Mouse (Mus musculus) myocyte (in vitro differentiated cells): Measurements from ENCODE around the gene Slc35e2. TPM values are rescaled to one million over a fixed set of nuclear protein-coding genes. Genes with fewer than 3 reads are reported as not detected.
"Not testable (repeated sequence)": the region's sequence is repeated elsewhere in the genome, so short reads cannot be mapped to it uniquely, and the experiment has no call there.

Experiments
- H3K27me3 ChIP-seq: one replicate; pipeline ENCODE4 v1.6.1; 2011; ENCODE audit not compliant: control insufficient read depth, insufficient read depth, insufficient read length
- H3K36me3 ChIP-seq: one replicate; pipeline ENCODE4 v1.6.1; 2011; ENCODE audit not compliant: control insufficient read depth, insufficient read depth
- H3K4me2 ChIP-seq: one replicate; pipeline ENCODE4 v1.6.1; 2011; ENCODE audit warnings: low read depth, control low read depth
- H3K4me3 ChIP-seq: one replicate; pipeline ENCODE4 v1.5.1; 2011; ENCODE audit warnings: mild to moderate bottlenecking, control low read depth, moderate library complexity
- H3K79me2 ChIP-seq: one replicate; pipeline ENCODE4 v1.6.1; 2011; ENCODE audit not compliant: control insufficient read depth, insufficient read depth
- H3ac ChIP-seq: one replicate; pipeline ENCODE4 v1.6.1; 2011; ENCODE audit not compliant: control insufficient read depth, insufficient read length
- CEBPB ChIP-seq: IDR thresholded peaks from 2 replicates; pipeline ENCODE4 v1.6.1; 2011; ENCODE audit warnings: mild to moderate bottlenecking, moderate library complexity; ENCODE audit not compliant: poor library complexity, insufficient read depth, severe bottlenecking
- E2F4 ChIP-seq: IDR thresholded peaks from one replicate; pipeline ENCODE4 v1.6.1; 2011; ENCODE audit warnings: mild to moderate bottlenecking, control low read depth, moderate library complexity; ENCODE audit not compliant: insufficient read depth
- MAX ChIP-seq: IDR thresholded peaks from one replicate; pipeline ENCODE4 v1.6.1; 2011; ENCODE audit warnings: low read depth, mild to moderate bottlenecking, control low read depth
- MYOD1 ChIP-seq, 3 experiments: IDR thresholded peaks; one replicate each; pipeline ENCODE4 v1.6.1; 2011; ENCODE audit warnings: control low read depth in 2 of 3, low read depth in 2 of 3, mild to moderate bottlenecking in 2 of 3, moderate library complexity in 1 of 3; ENCODE audit not compliant: insufficient read length in 2 of 3, control insufficient read depth in 1 of 3
- MYOG ChIP-seq, 3 experiments: IDR thresholded peaks; one replicate each; pipeline ENCODE4 v1.6.1; 2011; ENCODE audit warnings: control low read depth in 2 of 3, low read depth in 2 of 3, mild to moderate bottlenecking in 2 of 3; ENCODE audit not compliant: insufficient read length in 2 of 3, control insufficient read depth in 1 of 3, insufficient read depth in 1 of 3
- POLR2A ChIP-seq: IDR thresholded peaks from one replicate; pipeline ENCODE4 v1.6.1; 2011; ENCODE audit warnings: low read depth, mild to moderate bottlenecking, control low read depth, moderate library complexity; ENCODE audit not compliant: insufficient read length
- POLR2AphosphoS2 ChIP-seq: IDR thresholded peaks from one replicate; pipeline ENCODE4 v1.6.1; 2011; ENCODE audit warnings: low read depth, control low read depth; ENCODE audit not compliant: insufficient read length
- REST ChIP-seq: IDR thresholded peaks from one replicate; pipeline ENCODE4 v1.6.1; 2011; ENCODE audit warnings: mild to moderate bottlenecking, control low read depth, moderate library complexity; ENCODE audit not compliant: insufficient read depth, insufficient read length
- SRF ChIP-seq: IDR thresholded peaks from one replicate; pipeline ENCODE4 v1.6.1; 2011; ENCODE audit warnings: low read depth; ENCODE audit not compliant: control insufficient read depth, insufficient read length
- TCF12 ChIP-seq: IDR thresholded peaks from one replicate; pipeline ENCODE4 v1.6.1; 2011; ENCODE audit warnings: mild to moderate bottlenecking, control low read depth; ENCODE audit not compliant: poor library complexity, insufficient read depth, severe bottlenecking
- TCF3 ChIP-seq: IDR thresholded peaks from one replicate; pipeline ENCODE4 v1.6.1; 2011; ENCODE audit warnings: low read depth, control low read depth; ENCODE audit not compliant: insufficient read length
- USF1 ChIP-seq: IDR thresholded peaks from one replicate; pipeline ENCODE4 v1.6.1; 2011; ENCODE audit warnings: low read depth, mild to moderate bottlenecking, control low read depth, moderate library complexity
- polyA plus RNA-seq: library from polyadenylated mRNA; unstranded; fragments of >200 nt; fragmentation: generic; extraction: Trizol; gene quantifications from one replicate; pipeline ENCODE4 v1.2.1, GENCODE M21; 2012; ENCODE audit warnings: missing spikeins

Slc35e2 gene
- polyA plus RNA-seq, 1 experiment = 3.7 TPM

DNA sequence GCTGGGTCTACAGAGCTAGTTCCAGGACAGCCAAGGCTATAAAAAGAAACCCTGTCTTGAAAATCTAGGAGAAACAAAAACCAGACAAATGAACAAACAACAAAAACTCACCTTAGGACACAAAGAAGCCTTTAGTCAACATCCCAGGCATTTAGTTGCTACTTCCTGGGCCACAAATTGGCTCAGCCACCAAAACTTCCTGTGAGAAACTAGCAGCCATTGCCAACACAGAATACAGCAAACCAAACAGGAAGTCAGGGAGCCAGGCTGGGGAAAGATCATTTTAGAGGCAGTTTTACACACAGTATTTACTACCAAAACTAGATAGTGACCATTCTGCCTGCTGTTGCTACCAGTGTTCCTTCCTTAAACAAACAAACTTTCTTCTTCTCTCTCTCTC is 65.7 kb downstream of the Slc35e2 start:
- H3K79me2 ChIP-seq = no peaks in the 10 kb centered on the region
- H3K4me3 ChIP-seq = no peak overlapping the region
- H3ac ChIP-seq = no peak overlapping the region
- no peak for TF ChIP-seq CEBPB
- peak overlapping the region; percentile 78 for H3K4me2 ChIP-seq
- H3K36me3 ChIP-seq = peaks cover 15% of the 10 kb centered on the region
- no peaks in the 10 kb centered on the region for H3K27me3 ChIP-seq

DNA sequence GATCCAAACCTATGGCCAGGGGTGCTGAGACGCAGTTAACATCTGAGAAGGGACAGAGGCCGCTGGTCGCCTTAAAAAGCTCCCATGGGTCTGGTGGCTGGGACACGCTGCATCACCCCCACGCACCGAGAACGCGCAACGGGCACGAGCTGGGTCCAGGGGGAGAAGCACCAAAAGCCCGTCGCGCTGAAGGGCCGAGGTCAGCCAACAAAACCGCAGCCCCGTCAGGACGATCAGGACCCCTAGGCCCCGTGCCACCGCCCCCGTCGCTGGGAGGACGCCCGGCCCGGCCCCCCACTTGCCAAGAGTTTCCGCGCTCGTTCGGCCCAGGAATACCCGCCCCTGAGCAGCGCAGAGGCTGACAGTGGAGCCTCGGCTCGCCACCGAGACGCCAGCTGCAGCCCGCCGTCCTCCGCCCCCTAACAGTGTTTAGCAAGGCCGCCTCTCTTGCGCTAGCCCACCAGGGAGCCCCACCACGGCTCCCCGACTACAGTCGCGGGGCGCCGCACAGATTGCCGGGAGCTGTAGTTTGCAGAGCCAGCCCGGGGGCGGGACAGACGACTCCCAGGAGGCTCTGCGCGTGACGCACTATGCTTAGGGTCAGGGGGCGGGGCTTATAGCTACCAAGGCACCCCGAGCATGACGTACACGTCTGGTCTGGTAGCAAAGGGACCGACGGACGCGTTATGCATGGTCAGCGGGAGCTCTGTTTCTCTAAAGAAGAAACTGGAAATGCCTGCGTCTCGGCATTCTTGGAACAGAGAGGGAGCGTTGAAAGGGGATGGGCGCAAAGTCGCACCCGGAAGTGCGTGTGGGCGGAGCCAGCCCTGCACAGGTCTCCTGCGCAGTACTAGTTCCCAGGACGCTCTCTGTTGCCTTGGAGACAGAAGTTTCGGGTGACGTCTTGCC is 67.7 kb downstream of the Slc35e2 start, which contains the start of gene Mib2:
TSS of gene Mib2 (minus strand) at position 510 of the 909 bp plus-strand sequence.
- Histone ChIP-seq H3ac (peak within 1 kb of the TSS; percentile 78), H3K4me3 (peak within 1 kb of the TSS; percentile 91), H3K4me2 (peak within 1 kb of the TSS; percentile 82), H3K36me3 (peaks cover 15% of the 10 kb centered on the region), H3K79me2 (no peaks in the 10 kb centered on the region), H3K27me3 (no peaks in the 10 kb centered on the region)
- TF ChIP-seq REST (no peak), POLR2A (peak; percentile 37), MYOD1 (IDR thresholded peaks at IDR 0.05; ENCODE audit: control insufficient read depth in 1 of 3, insufficient read length in 2 of 3, low read depth in 2 of 3) (peak in 1 of 3 experiments; percentile 27), MYOG (IDR thresholded peaks at IDR 0.05; ENCODE audit: control insufficient read depth in 1 of 3, insufficient read depth in 1 of 3, insufficient read length in 2 of 3, low read depth in 2 of 3) (peak in 1 of 3 experiments; percentile 12), E2F4 (no peak), CEBPB (no peak), USF1 (peak; percentile 13), POLR2AphosphoS2 (no peak), TCF3 (no peak), MAX (no peak), SRF (peak; percentile 29), TCF12 (no peak)

DNA sequence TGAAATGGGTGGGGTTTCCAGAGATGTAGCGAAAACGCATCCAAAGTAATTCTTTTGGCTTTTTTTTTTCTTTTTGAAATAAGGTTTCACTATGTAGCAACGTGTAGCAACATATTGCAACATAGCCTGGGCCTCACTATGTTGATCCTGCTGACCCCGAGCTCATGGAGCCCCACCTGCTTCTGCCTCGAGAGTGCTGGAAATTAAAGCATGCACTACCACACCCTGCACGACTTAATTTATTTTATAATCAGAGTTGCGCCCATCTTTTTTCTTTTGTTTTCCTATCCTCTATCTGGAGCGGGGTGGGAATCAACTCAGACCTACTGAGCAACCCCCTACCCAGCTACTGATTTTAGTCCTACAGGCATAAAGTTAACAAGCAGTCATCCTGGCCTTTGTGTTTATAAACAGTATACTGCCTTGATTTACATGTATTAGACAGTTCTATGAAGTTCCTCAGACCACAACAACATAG is 68.4 kb downstream of the Slc35e2 start:
- H3K79me2 ChIP-seq = no peaks in the 10 kb centered on the region
- no peaks in the 10 kb centered on the region for H3K27me3 ChIP-seq
- TF ChIP-seq POLR2A (no peak), SRF (no peak), REST (no peak), POLR2AphosphoS2 (no peak), MYOG (IDR thresholded peaks at IDR 0.05; ENCODE audit: control insufficient read depth in 1 of 3, insufficient read depth in 1 of 3, insufficient read length in 2 of 3, low read depth in 2 of 3) (no peak), TCF12 (no peak), E2F4 (no peak), CEBPB (no peak), TCF3 (no peak), MYOD1 (IDR thresholded peaks at IDR 0.05; ENCODE audit: control insufficient read depth in 1 of 3, insufficient read length in 2 of 3, low read depth in 2 of 3) (no peak)
- peak overlapping the region; percentile 78 for H3ac ChIP-seq
- peaks cover 15% of the 10 kb centered on the region for H3K36me3 ChIP-seq
- H3K4me3 ChIP-seq = peak overlapping the region; percentile 91
- peak overlapping the region; percentile 82 for H3K4me2 ChIP-seq

DNA sequence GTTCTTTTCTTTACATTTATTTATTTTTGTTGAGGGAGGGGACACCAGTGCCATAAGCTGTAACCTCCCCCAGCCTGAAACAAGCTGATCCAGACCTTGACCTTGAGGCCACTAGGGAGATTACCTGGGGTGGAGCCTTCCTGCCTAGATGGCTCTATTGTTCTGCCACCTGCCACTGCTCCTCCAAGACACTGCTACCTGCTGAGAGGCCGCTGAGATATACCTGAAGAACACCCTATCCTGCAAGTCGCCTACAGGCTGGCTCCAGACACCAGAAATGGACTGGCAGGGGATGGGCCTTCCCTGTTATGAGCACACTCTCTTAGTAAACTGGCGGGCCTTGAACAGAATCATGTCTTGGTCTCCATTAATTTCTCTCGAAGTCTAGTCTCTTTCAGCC is 69.0 kb downstream of the Slc35e2 start:
- H3K4me3 ChIP-seq = peak overlapping the region; percentile 91
- not testable (repeated sequence) for H3K4me2 ChIP-seq, H3ac ChIP-seq

GRCm38 (mm10) chr4:155672082-155672481 is 70.9 kb downstream of the Slc35e2 start:
- Histone ChIP-seq H3K4me3 (no peak overlapping the region), H3K79me2 (no peaks in the 10 kb centered on the region), H3K4me2 (no peak overlapping the region), H3K27me3 (no peaks in the 10 kb centered on the region), H3K36me3 (no peaks in the 10 kb centered on the region), H3ac (no peak overlapping the region)
- TF ChIP-seq MYOG (IDR thresholded peaks at IDR 0.05; ENCODE audit: control insufficient read depth in 1 of 3, insufficient read depth in 1 of 3, insufficient read length in 2 of 3, low read depth in 2 of 3) (no peak), TCF3 (no peak), POLR2AphosphoS2 (no peak), POLR2A (no peak), CEBPB (no peak), USF1 (no peak), E2F4 (no peak), MYOD1 (IDR thresholded peaks at IDR 0.05; ENCODE audit: control insufficient read depth in 1 of 3, insufficient read length in 2 of 3, low read depth in 2 of 3) (no peak), SRF (no peak)

More for the DNA sequence above, 69.0 kb downstream of the Slc35e2 start:
- not testable (repeated sequence) for H3K79me2 ChIP-seq, H3K27me3 ChIP-seq
- H3K36me3 ChIP-seq = peaks cover 11% of the 10 kb centered on the region

Other genes starting within 250 kb of the Slc35e2 start
- 0.36 TPM for gene Prkcz, start 240.1 kb upstream of the Slc35e2 start, polyA plus RNA-seq
- 0.10 TPM for gene Gabrd, start 203.3 kb upstream of the Slc35e2 start, polyA plus RNA-seq
- gene Cfap74, start 192.2 kb upstream of the Slc35e2 start, polyA plus RNA-seq = 0.22 TPM
- not detected for gene Tmem52, start 132.3 kb upstream of the Slc35e2 start, polyA plus RNA-seq
- gene Gnb1, start 110.1 kb upstream of the Slc35e2 start, polyA plus RNA-seq = 265 TPM
- 83.0 TPM for gene Nadk, start 39.0 kb upstream of the Slc35e2 start, polyA plus RNA-seq
- 47.7 TPM for gene Cdk11b, start 23.4 kb downstream of the Slc35e2 start, polyA plus RNA-seq
- gene Gm10563, start 44.0 kb downstream of the Slc35e2 start, polyA plus RNA-seq = not detected
- 1.8 TPM for gene Mmp23, start 52.0 kb downstream of the Slc35e2 start, polyA plus RNA-seq
- 106 TPM for gene Mib2, start 67.8 kb downstream of the Slc35e2 start, polyA plus RNA-seq
- 8.3 TPM for gene Fndc10, start 92.9 kb downstream of the Slc35e2 start, polyA plus RNA-seq
- gene Ssu72, start 103.4 kb downstream of the Slc35e2 start, polyA plus RNA-seq = 105 TPM
- gene Tmem240, start 133.4 kb downstream of the Slc35e2 start, polyA plus RNA-seq = 1.2 TPM
- 60.9 TPM for gene Atad3a, start 159.7 kb downstream of the Slc35e2 start, polyA plus RNA-seq
- 3.2 TPM for gene Vwa1, start 173.3 kb downstream of the Slc35e2 start, polyA plus RNA-seq
- gene Tmem88b, start 184.5 kb downstream of the Slc35e2 start, polyA plus RNA-seq = 0.97 TPM
- gene Ankrd65, start 189.0 kb downstream of the Slc35e2 start, polyA plus RNA-seq = not detected
- 132 TPM for gene Mrpl20, start 201.5 kb downstream of the Slc35e2 start, polyA plus RNA-seq
- 24.7 TPM for gene Ccnl2, start 211.1 kb downstream of the Slc35e2 start, polyA plus RNA-seq
- gene Aurkaip1, start 229.9 kb downstream of the Slc35e2 start, polyA plus RNA-seq = 152 TPM
- 87.5 TPM for gene Mxra8, start 238.3 kb downstream of the Slc35e2 start, polyA plus RNA-seq
- gene Dvl1, start 246.0 kb downstream of the Slc35e2 start, polyA plus RNA-seq = 98.4 TPM